Mouse (Mus musculus): ENCODE measurements around the gene Fcrl6.

DNA sequence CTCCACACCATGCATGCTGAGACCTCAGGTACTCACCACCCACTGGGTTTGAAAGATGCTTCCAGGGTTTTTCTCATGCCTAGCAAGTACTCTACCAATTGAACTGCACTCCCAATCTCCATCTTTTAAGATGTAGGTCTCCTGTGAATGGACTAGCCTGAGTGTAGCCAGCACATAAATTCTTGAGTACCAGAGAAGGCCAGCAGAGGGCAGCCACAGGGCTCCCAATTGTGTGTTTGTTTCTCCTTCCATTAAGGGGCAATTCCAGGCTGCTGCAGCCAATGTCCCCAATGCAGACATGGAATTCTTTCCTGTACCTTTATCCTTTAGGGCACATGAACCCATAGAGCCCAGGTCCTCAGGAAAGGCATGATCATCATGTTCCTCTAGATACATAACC, 7.9 kb downstream of the Fcrl6 start:
- TF ChIP-seq GATA1 (IDR thresholded peaks at IDR 0.05; ENCODE audit: low read length) (no peak), TAL1 (IDR thresholded peaks at IDR 0.05; ENCODE audit: low read length) (no peak)

All from erythroblast, embryonic 14.5 days (primary cell).